In the genomic region with DNA sequence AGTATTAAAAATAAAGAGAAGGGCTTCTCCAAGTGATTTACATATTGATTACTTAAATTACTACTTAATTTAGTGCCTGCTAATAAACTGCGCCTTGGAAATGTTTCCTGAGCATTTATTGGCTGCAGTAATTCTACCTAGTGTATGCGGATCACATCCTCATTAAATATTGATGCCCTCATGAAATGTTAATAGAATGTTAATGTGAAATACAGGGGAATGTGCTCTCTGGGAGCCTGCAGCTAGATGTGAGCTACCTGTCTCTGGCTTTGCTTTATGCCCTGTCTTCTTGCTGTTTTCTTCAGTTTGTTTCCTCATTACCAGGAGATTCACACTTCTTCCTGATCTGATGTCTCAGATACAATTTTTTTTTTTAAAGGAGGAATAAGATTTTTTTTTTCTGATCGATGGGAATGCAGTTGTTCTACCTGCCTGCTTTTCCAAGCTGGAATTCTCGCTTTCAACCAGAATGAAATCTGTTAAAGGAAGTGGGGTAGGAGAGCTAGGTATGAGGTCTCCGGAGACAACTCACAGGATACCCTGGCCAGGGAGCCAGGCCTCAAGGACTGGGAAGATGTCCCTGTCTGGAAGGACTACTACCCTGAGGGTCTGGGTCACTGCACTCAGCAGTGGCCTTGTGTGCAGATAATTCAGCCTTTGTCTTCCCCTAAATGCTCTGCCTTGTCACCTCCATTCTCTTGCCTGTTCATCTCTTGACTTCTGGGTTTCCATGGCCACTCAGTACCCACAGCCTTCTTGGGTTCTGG, we compare ENCODE assay signal across 17 mouse cellular contexts.
DNase-seq lines count a peak whose midpoint lies in the region; ATAC-seq lines count a peak whose summit lies in the region.
"Had no signal": no experiment of that assay in that cellular context is flagged by ENCODE, and none has a peak within 500 bp of the region (broad histone marks: within the 10 kb centered on the region; RNA-seq: fewer than 3 reads in every experiment).

No protein-coding gene starts in this region.

- H3K9ac ChIP-seq in neural tube, embryonic 11.5 days (ENCODE audit: low read length): no peak overlapping the region
- H3K9ac ChIP-seq in hindbrain, embryonic 16.5 days (ENCODE audit: low read depth, low read length): no peak overlapping the region
- no peak overlapping the region for H3K9ac ChIP-seq in neural tube, embryonic 12.5 days
- H3K9ac ChIP-seq: heart, embryonic 15.5 days; limb, embryonic 15.5 days had no signal

- no peak for DNase-seq in neural tube, embryonic 11.5 days (ENCODE audit: low spot score)
- no peak for DNase-seq in neural tube, embryonic 10.5 days (ENCODE audit: extremely low spot score, low spot score)
- no peak for DNase-seq in gastrocnemius, adult 8-10 months (ENCODE audit: low spot score in 2 of 2)
- no peak for DNase-seq in adrenal gland, adult 8-10 months
- no peak for DNase-seq in adrenal gland, adult (ENCODE audit: inconsistent age in 2 of 2, low spot score in 1 of 2)
- DNase-seq: B cell, adult 2 months; cerebellum, postnatal 10 days; gastrocnemius, postnatal 10 days; heart, adult 18-20 months; lung, postnatal 14 days; right cerebral cortex, adult 18-20 months; thymus, postnatal 4 days had no signal

- ATAC-seq in neural tube, embryonic 11.5 days (ENCODE audit: insufficient read depth, low FRiP score, low TSS enrichment): peak; percentile 70
- peak; percentile 73 for ATAC-seq in hindbrain, embryonic 16.5 days
- ATAC-seq in neural tube, embryonic 12.5 days (ENCODE audit: low FRiP score, low read depth): peak; percentile 65; the same call in 1 of the 2 replicates
- ATAC-seq: inflammation-experienced regulatory T-cells, adult 6 months had no signal

- H3K27ac ChIP-seq in neural tube, embryonic 11.5 days (ENCODE audit: low read depth, low read length): peak overlapping the region; percentile 63
- H3K27ac ChIP-seq in hindbrain, embryonic 16.5 days (ENCODE audit: low read depth, low read length): peak overlapping the region; percentile 31; the same call in 1 of the 2 replicates
- H3K27ac ChIP-seq in neural tube, embryonic 12.5 days: peak overlapping the region; percentile 54; the same call in 1 of the 2 replicates
- H3K27ac ChIP-seq: heart, embryonic 15.5 days; limb, embryonic 15.5 days had no signal

- WGBS in neural tube, embryonic 11.5 days: 80% methylated on average over 5 of the region's 5 CpGs
- WGBS in hindbrain, embryonic 16.5 days: 61% methylated on average over 5 of the region's 5 CpGs
- WGBS in neural tube, embryonic 12.5 days: 74% methylated on average over 5 of the region's 5 CpGs

- no peak overlapping the region for H3K4me2 ChIP-seq in neural tube, embryonic 11.5 days (ENCODE audit: low read depth)
- H3K4me2 ChIP-seq in hindbrain, embryonic 16.5 days (ENCODE audit: low read length): no peak overlapping the region
- no peak overlapping the region for H3K4me2 ChIP-seq in neural tube, embryonic 12.5 days (replicated peaks)
- H3K4me2 ChIP-seq: heart, embryonic 15.5 days; limb, embryonic 15.5 days had no signal

- H3K4me1 ChIP-seq in neural tube, embryonic 11.5 days (ENCODE audit: control insufficient read depth, insufficient read depth, low read length): 0 out of 2 replicates have a peak, but pooled peaks cover 3% of the 10 kb centered on the region
- no peaks in the 10 kb centered on the region; the same call in none of the 2 replicates for H3K4me1 ChIP-seq in hindbrain, embryonic 16.5 days (ENCODE audit: control insufficient read depth, insufficient read depth, low read depth, low read length)
- H3K4me1 ChIP-seq in neural tube, embryonic 12.5 days: no peaks in the 10 kb centered on the region
- H3K4me1 ChIP-seq: limb, embryonic 15.5 days had no signal

- H3K27me3 ChIP-seq in neural tube, embryonic 11.5 days (ENCODE audit: control insufficient read depth, insufficient read depth, low read length): no peaks in the 10 kb centered on the region
- H3K27me3 ChIP-seq in hindbrain, embryonic 16.5 days (replicated peaks; ENCODE audit: control insufficient read depth, insufficient read depth, low read length): no peaks in the 10 kb centered on the region
- no peaks in the 10 kb centered on the region for H3K27me3 ChIP-seq in neural tube, embryonic 12.5 days (replicated peaks)
- H3K27me3 ChIP-seq: heart, embryonic 15.5 days; limb, embryonic 15.5 days had no signal

- no peak overlapping the region for H3K4me3 ChIP-seq in neural tube, embryonic 11.5 days (ENCODE audit: low read depth, low read length)
- no peak overlapping the region for H3K4me3 ChIP-seq in hindbrain, embryonic 16.5 days (ENCODE audit: low read length)
- H3K4me3 ChIP-seq in neural tube, embryonic 12.5 days: no peak overlapping the region
- H3K4me3 ChIP-seq: heart, embryonic 15.5 days; limb, embryonic 15.5 days had no signal

- no peaks in the 10 kb centered on the region for H3K36me3 ChIP-seq in neural tube, embryonic 11.5 days (ENCODE audit: control insufficient read depth, insufficient read depth, low read length)
- no peaks in the 10 kb centered on the region for H3K36me3 ChIP-seq in hindbrain, embryonic 16.5 days (ENCODE audit: control insufficient read depth, insufficient read depth, low read length)
- H3K36me3 ChIP-seq in neural tube, embryonic 12.5 days: no peaks in the 10 kb centered on the region
- H3K36me3 ChIP-seq: heart, embryonic 15.5 days; limb, embryonic 15.5 days had no signal

- no peaks in the 10 kb centered on the region for H3K9me3 ChIP-seq in neural tube, embryonic 11.5 days (ENCODE audit: control insufficient read depth, low read length)
- H3K9me3 ChIP-seq in hindbrain, embryonic 16.5 days (ENCODE audit: control insufficient read depth, low read length): no peaks in the 10 kb centered on the region
- no peaks in the 10 kb centered on the region for H3K9me3 ChIP-seq in neural tube, embryonic 12.5 days
- H3K9me3 ChIP-seq: heart, embryonic 15.5 days; limb, embryonic 15.5 days had no signal
